Mouse (Mus musculus): ENCODE measurements around the gene Pnkp. TPM values are rescaled to one million over a fixed set of nuclear protein-coding genes. Genes with fewer than 3 reads are reported as not detected.

Pnkp gene
- polyA plus RNA-seq, 1 experiment from 2014 or later: 38.4 TPM

DNA sequence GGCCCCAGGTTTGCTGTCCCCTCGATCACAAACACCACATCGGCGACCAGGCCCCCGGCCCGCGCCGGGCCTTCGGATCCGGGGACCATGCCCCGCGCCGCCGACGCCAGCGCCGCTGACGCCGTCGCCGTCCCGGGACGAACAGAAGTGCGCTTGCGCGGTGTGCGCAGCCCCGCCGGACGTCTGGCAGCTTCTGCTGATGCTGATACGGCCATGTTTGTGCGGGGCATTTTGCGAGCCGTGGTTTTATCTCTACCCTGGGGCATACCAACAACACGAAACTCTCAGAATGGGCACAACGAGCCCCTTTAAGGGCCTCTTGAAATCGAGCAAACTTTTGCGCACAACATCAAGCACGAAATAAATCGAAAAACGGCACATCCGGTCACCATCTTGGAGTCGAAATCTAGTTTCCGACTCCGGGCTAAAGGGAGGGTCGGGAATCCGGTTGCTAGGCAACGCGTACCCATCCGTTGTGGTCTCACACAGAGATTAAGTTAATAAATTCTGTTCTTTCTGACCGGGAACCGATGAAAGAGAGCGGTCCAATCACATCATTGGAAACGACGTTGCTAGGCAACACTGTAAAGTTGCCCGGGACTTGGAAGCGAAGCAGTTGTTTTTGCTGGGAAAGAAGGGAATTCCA is 35.5 kb downstream of the Pnkp start, which contains the start of gene Med25:
Gene Med25 (minus strand): TSS at position 437 of the 646 bp plus-strand sequence.
- H3K4me3 ChIP-seq: peak within 1 kb of the TSS; percentile 90
- WGBS: under 1% methylated on average over 56 of the region's 56 CpGs
- peak within 1 kb of the TSS; percentile 95 for H3K27ac ChIP-seq (replicated peaks)
- peak; percentile 96 for DNase-seq (ENCODE audit: low spot score)
- H3K9me3 ChIP-seq (replicated peaks): no peaks in the 10 kb centered on the region
- H3K27me3 ChIP-seq (ENCODE audit: low read depth, poor library complexity, severe bottlenecking): no peaks in the 10 kb centered on the region
- peaks cover 39% of the 10 kb centered on the region for H3K36me3 ChIP-seq
- H3K4me1 ChIP-seq: peaks cover 74% of the 10 kb centered on the region

- Histone ChIP-seq H3K4me3 (peak overlapping the region; percentile 90), H3K4me1 (peaks cover 80% of the 10 kb centered on the region), H3K27ac (replicated peaks) (peak overlapping the region; percentile 95), H3K27me3 (ENCODE audit: low read depth, poor library complexity, severe bottlenecking) (no peaks in the 10 kb centered on the region), H3K36me3 (peaks cover 35% of the 10 kb centered on the region), H3K9me3 (replicated peaks) (no peaks in the 10 kb centered on the region)
- WGBS: 15% methylated on average over 8 of the region's 8 CpGs
- peak; percentile 45 for DNase-seq (ENCODE audit: low spot score)
Observed at GRCm38 (mm10) chr7:44893197-44893596, 36.3 kb downstream of the Pnkp start.

GRCm38 (mm10) chr7:44894175-44894574 is 37.2 kb downstream of the Pnkp start:
- Histone ChIP-seq H3K36me3 (peaks cover 35% of the 10 kb centered on the region), H3K27ac (replicated peaks) (peak overlapping the region; percentile 95), H3K9me3 (replicated peaks) (no peaks in the 10 kb centered on the region), H3K4me3 (no peak overlapping the region), H3K27me3 (ENCODE audit: low read depth, poor library complexity, severe bottlenecking) (no peaks in the 10 kb centered on the region), H3K4me1 (peaks cover 80% of the 10 kb centered on the region)
- 88% methylated on average over 3 of the region's 3 CpGs for WGBS
- no peak for DNase-seq (ENCODE audit: low spot score)

- DNase-seq (ENCODE audit: low spot score): no peak
- Histone ChIP-seq H3K27me3 (ENCODE audit: low read depth, poor library complexity, severe bottlenecking) (no peaks in the 10 kb centered on the region), H3K4me1 (peaks cover 85% of the 10 kb centered on the region), H3K36me3 (peaks cover 36% of the 10 kb centered on the region), H3K27ac (replicated peaks) (peak overlapping the region; percentile 95), H3K4me3 (peak overlapping the region; percentile 75), H3K9me3 (replicated peaks) (no peaks in the 10 kb centered on the region)
- 62% methylated on average over 7 of the region's 7 CpGs for WGBS
Observed at GRCm38 (mm10) chr7:44895206-44895592, 38.3 kb downstream of the Pnkp start.

- Histone ChIP-seq H3K9me3 (replicated peaks) (no peaks in the 10 kb centered on the region), H3K36me3 (peaks cover 36% of the 10 kb centered on the region), H3K4me1 (peaks cover 85% of the 10 kb centered on the region), H3K27me3 (ENCODE audit: low read depth, poor library complexity, severe bottlenecking) (no peaks in the 10 kb centered on the region), H3K27ac (replicated peaks) (peak within 1 kb of the TSS; percentile 95), H3K4me3 (peak within 1 kb of the TSS; percentile 75)
- DNase-seq (ENCODE audit: low spot score): peak; percentile 93
- WGBS: under 1% methylated on average over 34 of the region's 34 CpGs
Observed at GRCm38 (mm10) chr7:44895593-44896434, 38.9 kb downstream of the Pnkp start, which contains the start of gene Fuz. Gene Fuz, plus strand, starts transcription at chr7:44896079.

DNA sequence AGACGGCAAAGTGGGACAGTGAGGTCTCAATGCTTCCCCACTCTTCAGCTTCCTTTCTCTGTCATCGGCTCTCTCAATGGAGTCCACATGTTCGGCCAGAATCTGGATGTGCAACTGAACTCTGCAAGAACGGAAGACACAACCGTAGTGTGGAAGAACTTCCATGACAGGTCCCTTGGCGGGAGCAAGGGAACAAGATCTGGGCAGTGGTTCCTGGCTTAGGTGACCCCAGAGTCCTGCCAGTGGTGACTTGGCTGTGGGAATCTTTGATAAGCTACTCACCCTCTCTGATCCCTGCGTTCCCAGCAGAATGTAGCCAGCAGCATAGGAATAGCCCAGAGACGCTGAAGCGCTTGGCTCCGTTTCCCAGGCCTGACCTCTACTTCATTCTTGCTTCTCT is 39.6 kb downstream of the Pnkp start:
- DNase-seq (ENCODE audit: low spot score): no peak
- Histone ChIP-seq H3K4me1 (peaks cover 85% of the 10 kb centered on the region), H3K4me3 (peak overlapping the region; percentile 75), H3K36me3 (peaks cover 35% of the 10 kb centered on the region), H3K27me3 (ENCODE audit: low read depth, poor library complexity, severe bottlenecking) (no peaks in the 10 kb centered on the region), H3K9me3 (replicated peaks) (no peaks in the 10 kb centered on the region), H3K27ac (replicated peaks) (peak overlapping the region; percentile 95)
- 44% methylated on average over 10 of the region's 10 CpGs for WGBS

- DNase-seq (ENCODE audit: low spot score): peak; percentile 39
- peaks cover 53% of the 10 kb centered on the region for H3K36me3 ChIP-seq
- peak overlapping the region; percentile 75 for H3K4me3 ChIP-seq
Observed at GRCm38 (mm10) chr7:44898607-44899006, 41.7 kb downstream of the Pnkp start.

DNA sequence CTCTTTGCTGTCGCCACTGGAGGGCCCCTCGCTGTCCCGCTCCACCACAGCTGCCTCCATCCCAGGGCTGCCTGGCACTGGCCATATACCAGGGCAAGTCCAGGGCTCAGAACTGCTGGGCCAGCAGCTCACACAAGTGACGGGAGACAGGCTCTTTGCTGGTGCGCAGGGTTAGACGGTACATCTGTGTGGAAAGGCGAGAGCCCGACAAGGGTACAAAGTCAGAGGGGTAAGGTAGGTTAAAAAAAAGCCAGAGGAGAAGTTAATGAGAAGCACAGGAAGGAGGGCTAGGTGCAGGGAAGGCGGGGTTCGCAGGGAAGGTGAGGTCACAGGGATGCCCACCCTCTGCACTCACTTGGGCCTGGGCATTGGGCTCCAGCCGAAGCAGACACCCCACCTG is 43.7 kb downstream of the Pnkp start:
- 88% methylated on average over 11 of the region's 11 CpGs for WGBS
- H3K27me3 ChIP-seq (ENCODE audit: low read depth, poor library complexity, severe bottlenecking): no peaks in the 10 kb centered on the region
- H3K36me3 ChIP-seq: peaks cover 73% of the 10 kb centered on the region
- H3K27ac ChIP-seq (replicated peaks): peak overlapping the region; percentile 68
- peaks cover 64% of the 10 kb centered on the region for H3K4me1 ChIP-seq
- no peaks in the 10 kb centered on the region for H3K9me3 ChIP-seq (replicated peaks)
- no peak for DNase-seq (ENCODE audit: low spot score)
- H3K4me3 ChIP-seq: peak overlapping the region; percentile 41; the same call in 1 of the 2 replicates

More at GRCm38 (mm10) chr7:44898607-44899006, 41.7 kb downstream of the Pnkp start:
- 39% methylated on average over 19 of the region's 19 CpGs for WGBS
- Histone ChIP-seq H3K9me3 (replicated peaks) (no peaks in the 10 kb centered on the region), H3K27ac (replicated peaks) (peak overlapping the region; percentile 69), H3K4me1 (peaks cover 82% of the 10 kb centered on the region), H3K27me3 (ENCODE audit: low read depth, poor library complexity, severe bottlenecking) (no peaks in the 10 kb centered on the region)

GRCm38 (mm10) chr7:44901230-44901722 is 44.3 kb downstream of the Pnkp start:
- WGBS: 20% methylated on average over 21 of the region's 21 CpGs
- Histone ChIP-seq H3K36me3 (peaks cover 80% of the 10 kb centered on the region), H3K9me3 (replicated peaks) (no peaks in the 10 kb centered on the region), H3K4me3 (peak overlapping the region; percentile 41), H3K4me1 (peaks cover 61% of the 10 kb centered on the region), H3K27me3 (ENCODE audit: low read depth, poor library complexity, severe bottlenecking) (no peaks in the 10 kb centered on the region), H3K27ac (replicated peaks) (peak overlapping the region; percentile 68)
- DNase-seq (ENCODE audit: low spot score): peak; percentile 78

DNA sequence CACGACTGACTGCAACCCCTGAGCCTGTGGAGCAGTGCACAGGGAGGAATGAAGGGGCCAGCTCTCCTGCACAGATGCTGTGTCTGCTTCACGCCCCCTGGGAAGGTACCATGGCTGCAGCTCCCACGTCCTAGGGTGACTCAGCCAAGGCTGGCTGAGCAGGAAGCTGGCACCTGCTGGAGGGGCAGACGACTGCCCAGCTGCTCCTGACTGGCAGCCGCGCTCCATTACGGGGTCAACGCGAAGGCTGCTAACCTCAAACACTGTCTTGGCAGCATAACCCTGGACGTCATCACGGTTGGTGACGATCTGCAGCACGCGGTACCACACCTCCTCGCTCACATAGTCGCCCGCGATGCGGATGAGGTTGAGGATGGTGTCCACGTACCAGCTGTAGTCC is 48.5 kb downstream of the Pnkp start:
- Histone ChIP-seq H3K27me3 (ENCODE audit: low read depth, poor library complexity, severe bottlenecking) (no peaks in the 10 kb centered on the region), H3K27ac (replicated peaks) (no peak overlapping the region), H3K9me3 (replicated peaks) (no peaks in the 10 kb centered on the region), H3K36me3 (peaks cover 93% of the 10 kb centered on the region), H3K4me3 (no peak overlapping the region), H3K4me1 (peaks cover 20% of the 10 kb centered on the region)
- DNase-seq (ENCODE audit: low spot score): no peak
- 93% methylated on average over 20 of the region's 20 CpGs for WGBS

GRCm38 (mm10) chr7:44908706-44909476 is 52.0 kb downstream of the Pnkp start:
- DNase-seq (ENCODE audit: low spot score): no peak
- no peaks in the 10 kb centered on the region for H3K9me3 ChIP-seq (replicated peaks)
- no peak overlapping the region for H3K27ac ChIP-seq (replicated peaks)
- H3K4me1 ChIP-seq: no peaks in the 10 kb centered on the region
- 94% methylated on average over 15 of the region's 15 CpGs for WGBS
- no peaks in the 10 kb centered on the region for H3K27me3 ChIP-seq (ENCODE audit: low read depth, poor library complexity, severe bottlenecking)
- peaks cover 99% of the 10 kb centered on the region for H3K36me3 ChIP-seq
- H3K4me3 ChIP-seq: no peak overlapping the region
